Mouse (Mus musculus) right cerebral cortex, postnatal 36 days (tissue): ENCODE data around the gene Ehbp1.

Source experiments
- DNase-seq, 2 experiments: peaks; one replicate each; pipeline ENCODE4 v3.0.0; 2022; ENCODE audit warnings: low spot score in 2 of 2, mixed read lengths in 1 of 2

The Ehbp1 gene

GRCm38 (mm10) chr11:22342242-22343207, at the start of gene Ehbp1:
Gene Ehbp1 (minus strand): TSS chr11:22342292.
- DNase-seq: no peak

DNA sequence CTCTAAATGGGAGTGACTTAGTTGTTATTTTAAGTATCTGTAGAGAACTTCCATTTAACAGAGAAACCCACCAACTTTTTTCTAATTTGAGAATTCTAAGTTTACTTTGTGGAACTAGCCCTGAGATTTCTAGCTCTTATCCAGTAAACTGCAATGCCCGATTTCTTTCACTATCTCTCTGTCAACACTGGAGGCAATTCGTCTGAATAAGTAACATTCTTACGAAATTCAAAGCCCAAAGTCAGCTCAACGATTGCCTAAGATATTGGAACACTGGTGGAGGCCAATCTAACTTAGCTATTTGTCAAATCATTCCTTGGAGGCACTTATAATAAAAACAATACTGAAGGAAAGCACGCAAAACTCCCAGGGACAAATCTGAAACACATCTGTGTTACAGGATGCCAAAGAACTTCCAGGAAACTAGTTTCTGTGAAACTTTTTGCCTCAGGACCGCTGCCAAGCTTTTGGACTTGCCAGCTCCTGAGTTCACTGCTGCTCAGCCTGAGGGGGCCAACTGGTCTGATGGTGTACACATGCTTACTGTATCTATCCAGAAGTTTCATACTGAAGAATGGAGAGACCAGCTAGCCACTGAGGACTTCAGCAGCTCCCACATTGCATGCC, 45.5 kb upstream of the Ehbp1 start:
- no peak for DNase-seq

- no peak for DNase-seq
Measured at GRCm38 (mm10) chr11:22383532-22383931, 41.4 kb upstream of the Ehbp1 start.

DNA sequence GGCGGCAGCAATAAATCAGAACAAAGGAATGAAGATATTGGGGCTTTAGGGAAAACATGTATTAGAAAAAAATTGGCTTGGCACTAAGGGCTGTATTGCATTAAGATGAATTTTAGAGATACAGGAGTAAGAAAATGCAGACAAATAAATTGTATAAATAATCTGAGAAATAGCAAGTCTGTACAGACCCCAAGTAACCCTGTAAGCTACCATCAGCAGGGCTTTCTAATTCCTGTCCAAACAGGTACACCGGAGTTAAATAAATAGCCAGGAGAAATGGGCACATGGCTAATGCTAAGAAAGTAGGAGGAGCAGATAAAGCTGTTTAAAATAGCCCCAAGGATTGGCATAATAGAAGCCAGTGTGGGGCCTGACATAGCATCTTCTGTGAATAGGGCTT, 32.7 kb upstream of the Ehbp1 start:
- no peak for DNase-seq

DNA sequence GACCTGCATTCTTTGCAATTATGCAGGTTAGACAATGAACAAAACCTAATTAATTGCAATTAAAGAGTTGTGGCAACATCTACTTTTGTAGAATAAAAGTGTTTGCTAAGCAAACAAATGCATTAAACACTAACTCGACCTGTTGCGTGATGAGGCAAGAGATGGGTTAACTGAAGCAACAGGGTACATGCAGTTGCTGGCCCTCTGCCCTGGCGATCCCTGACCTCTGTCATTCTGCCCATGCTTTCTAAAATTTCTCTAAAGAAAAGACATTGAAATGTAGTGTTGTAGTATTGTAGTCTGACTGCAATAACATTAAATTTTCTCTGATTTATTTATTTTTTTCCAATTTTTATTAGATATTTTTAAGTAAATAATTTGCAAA, 31.2 kb upstream of the Ehbp1 start:
- DNase-seq: no peak

- DNase-seq: no peak
Measured at GRCm38 (mm10) chr11:22372609-22373289, 30.7 kb upstream of the Ehbp1 start.

DNA sequence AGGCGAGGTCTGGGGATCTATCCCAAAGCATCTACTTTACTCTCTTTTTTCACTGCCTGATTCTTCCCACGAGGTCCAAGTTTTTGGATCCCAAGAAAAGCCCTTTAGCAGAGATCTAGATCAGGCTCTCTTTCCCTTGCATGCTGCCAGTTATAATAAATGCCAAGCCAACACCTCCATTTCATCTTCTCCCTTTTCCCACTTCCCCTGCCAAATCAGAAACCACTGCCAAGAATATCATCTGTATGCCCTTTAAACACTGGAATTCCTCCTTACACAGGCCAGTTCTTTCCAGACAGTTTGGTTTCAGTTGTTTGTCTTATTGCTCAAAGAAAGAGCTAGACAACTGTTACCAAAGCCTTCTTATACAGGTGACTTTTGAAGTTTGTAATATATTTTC, 27.7 kb upstream of the Ehbp1 start:
- no peak for DNase-seq

DNA sequence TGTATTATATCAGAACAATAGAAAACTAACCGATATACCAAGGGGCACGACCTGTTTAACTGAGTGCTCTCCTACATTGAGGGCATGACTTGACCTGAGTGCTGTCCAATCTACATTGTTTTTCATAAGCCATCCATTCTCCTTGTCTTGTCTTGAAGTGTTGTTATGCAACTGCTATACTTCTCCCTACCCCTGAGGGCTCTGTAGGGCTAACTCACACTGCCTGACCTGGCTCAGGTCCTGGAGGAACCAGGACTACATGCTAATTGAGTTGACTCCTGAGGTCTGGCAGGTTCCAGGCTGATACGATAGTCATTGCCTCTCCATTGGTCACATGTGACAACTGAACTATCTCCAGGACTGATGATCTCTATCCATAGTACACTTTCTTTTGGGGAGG, 26.5 kb upstream of the Ehbp1 start:
- DNase-seq: no peak

- DNase-seq: no peak
Measured at GRCm38 (mm10) chr11:22366486-22366885, 24.4 kb upstream of the Ehbp1 start.

DNA sequence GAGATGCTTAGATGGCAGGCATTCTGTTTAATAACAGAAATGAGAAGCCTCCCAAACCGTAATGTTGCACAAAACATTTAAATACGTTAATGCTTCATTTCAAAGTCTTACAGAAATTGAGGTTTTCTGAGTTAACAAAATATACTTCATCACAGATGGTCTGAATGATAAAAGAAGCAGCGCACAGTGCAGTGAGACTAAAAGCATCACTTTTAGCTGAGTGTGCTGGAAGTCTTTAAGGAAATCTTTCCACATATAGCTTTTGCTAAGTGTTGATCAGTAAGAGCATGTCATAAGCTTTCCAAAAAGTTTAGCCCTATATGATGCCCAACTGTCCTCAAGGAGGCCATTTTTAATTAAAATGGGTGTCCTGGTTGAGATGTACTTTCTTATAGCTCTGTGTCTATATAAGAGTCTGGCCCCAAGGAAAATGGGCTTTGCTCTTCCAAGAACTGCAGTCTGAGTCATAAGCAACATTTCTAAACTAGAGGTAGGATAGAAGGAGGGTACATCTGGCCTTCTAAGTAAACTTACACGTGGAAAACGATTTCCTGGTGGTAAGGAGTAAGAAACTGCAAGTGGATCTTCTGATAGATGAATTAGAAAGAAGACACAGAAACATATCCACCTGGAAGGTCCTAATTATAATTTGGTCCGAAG, 12.0 kb upstream of the Ehbp1 start:
- DNase-seq: no peak

DNA sequence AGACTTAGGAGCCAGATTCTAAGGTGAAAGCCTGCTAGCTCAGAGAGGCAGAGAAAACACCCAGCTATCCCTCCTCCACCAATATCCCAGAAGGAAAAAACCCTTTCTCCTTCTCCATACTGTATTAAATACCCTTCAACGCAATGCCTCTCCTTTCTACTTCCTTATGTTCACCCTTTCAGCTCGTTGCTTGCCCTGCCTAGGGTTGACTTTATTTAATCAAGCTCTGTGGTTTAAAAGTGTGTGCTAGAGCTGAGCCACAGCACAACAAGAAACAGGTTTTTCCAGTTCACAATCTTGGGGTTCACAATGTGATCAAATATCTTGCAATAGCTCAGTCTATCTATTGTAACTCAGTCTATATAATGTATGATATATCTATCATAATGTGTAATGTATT, 7.9 kb upstream of the Ehbp1 start:
- DNase-seq: no peak

GRCm38 (mm10) chr11:22348536-22348910, 6.4 kb upstream of the Ehbp1 start:
- no peak for DNase-seq

- no peak for DNase-seq
Measured at GRCm38 (mm10) chr11:22347651-22348535, 5.8 kb upstream of the Ehbp1 start.

GRCm38 (mm10) chr11:22327302-22327910, 14.7 kb downstream of the Ehbp1 start:
- DNase-seq: no peak

DNA sequence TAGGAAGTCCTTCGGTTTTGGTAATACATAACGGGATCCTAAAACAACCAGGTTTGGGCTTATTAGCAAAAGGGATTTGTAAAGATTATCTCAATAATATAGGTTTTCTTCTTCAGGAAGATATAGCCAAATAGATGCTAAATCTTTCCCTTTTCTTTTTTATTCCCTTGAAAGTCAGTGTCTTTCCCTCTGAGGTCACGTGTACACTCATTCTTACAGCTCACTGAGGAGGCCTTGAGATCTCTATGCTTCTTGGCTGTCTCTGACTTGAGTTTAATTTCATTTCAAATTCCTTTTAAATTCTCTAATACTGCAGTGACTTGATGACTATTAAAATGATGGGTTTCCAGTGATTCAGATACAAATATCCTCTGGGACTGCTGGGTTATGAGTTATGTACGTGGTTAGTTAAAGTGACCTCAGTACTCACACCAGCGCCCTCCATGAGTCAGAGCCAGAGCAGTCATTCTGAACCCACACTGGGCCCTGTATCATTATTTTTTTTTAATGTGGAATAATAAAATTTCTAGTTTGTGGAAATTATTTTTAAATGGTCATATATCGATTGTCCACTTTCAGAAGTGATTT, 24.2 kb downstream of the Ehbp1 start:
- DNase-seq: no peak

DNA sequence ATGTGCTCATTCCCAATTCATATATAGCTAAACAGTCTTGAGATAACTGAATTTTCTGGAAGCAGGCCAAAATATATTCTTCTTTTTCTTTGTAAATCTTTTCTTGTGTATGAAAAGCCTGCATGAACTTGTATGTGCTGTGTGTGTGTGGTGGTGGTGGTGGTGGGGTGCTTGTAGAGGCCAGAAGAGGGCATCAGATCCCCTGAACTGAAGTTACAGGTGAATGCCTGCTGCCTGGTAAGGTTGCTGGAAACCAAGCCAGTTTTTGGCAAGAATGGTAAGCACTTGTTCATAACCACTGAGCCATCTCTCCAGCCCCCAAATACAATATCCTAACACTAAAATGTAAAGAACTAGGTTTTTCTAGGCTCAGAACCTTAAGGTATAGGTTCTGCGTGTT, 26.3 kb downstream of the Ehbp1 start:
- DNase-seq: no peak

- DNase-seq: no peak
Measured at GRCm38 (mm10) chr11:22301164-22301563, 40.9 kb downstream of the Ehbp1 start.

DNA sequence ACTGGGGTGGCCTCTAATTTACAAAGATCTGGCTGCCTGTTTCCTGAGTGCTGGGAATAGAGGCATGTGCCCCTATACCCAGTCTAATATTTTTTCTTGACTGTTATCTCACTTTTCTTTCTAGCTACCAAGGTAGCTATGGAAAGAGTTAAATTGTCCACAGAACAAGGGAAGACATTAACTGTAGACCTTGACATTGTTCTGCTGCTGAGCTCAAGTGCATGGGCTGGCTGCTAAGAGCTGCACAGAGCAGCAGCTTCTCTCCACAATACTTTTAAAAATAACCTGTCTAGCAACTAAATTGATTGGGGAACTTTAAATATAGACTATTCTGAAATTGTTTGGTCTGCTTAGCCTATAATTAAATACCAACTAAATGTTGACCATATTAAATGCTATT, 52.9 kb downstream of the Ehbp1 start:
- no peak for DNase-seq

DNA sequence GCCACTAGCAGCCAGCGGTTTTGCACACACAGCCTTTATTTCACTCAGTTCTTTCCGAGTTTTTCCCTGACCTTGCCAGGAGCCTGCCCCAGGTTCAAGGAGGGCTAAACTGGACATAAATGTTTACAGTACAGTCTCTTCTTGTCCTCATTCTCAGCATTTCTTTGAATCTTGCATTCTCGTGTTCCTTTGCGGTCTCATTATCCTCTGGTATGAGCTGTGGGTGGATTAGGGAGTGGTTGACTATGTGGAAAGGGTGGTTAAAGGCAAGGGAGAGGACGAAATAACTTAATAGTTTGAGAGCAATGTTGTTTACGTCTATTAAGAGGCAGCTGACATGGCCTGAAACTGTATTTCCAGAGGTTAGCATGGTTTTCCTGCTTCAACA, 54.6 kb downstream of the Ehbp1 start:
- no peak for DNase-seq

DNA sequence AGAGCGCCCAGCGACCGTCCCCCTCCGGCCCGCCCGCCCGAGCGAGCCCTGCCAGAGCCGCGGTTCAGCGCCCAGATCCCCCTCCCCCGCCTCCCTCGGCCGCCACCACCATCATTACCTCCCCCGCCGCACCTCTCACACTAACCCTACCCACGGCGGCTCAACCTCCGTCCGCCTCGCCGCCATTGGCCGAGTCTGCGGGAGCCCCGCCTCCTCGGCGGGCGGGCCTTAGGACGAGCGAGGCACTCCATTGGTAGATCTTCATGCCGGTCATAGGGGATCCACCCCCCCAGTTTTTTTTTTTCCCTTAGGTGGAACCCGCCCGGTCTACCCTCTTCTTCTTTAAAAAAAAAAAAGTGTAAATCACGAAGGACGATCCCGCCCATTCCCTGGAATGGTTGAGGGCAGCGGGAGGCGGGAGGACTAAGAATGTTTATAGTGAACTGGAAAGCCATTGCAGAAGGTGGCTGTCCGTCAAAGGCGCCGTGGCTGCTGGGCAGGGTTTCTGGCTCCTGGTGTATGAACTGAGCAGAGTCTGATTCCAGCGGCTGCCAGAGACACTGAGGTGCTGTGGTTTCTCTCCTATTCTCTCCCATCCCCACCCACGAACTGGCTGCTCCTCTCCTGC, 55.1 kb downstream of the Ehbp1 start:
- peak; percentile 93 to 97 for DNase-seq
